Comparison of ENCODE assay signal across 9 mouse cellular contexts in genomic region chr17:29513044-29513730, GRCm38 (mm10). TPM values are rescaled to one million over a fixed set of nuclear protein-coding genes. Genes with fewer than 3 reads are reported as not detected.
A peak's percentile ranks its signal among the peaks of the same experiment; 100 is the strongest.
DNase-seq lines count a peak whose midpoint lies in the region; ATAC-seq and TF ChIP-seq lines count a peak whose summit lies in the region.
"Had no signal": no experiment of that assay in that cellular context is flagged by ENCODE, and none has a peak within 500 bp of the region (broad histone marks: within the 10 kb centered on the region; RNA-seq: fewer than 3 reads in every experiment).

No protein-coding gene starts in this region.

- no peaks in the 10 kb centered on the region for H3K4me1 ChIP-seq in embryonic facial prominence, embryonic 14.5 days (ENCODE audit: control insufficient read depth, insufficient read depth, low read length)
- peaks cover 4% of the 10 kb centered on the region for H3K4me1 ChIP-seq in testis, adult 2 months (ENCODE audit: control insufficient read depth, insufficient read depth, low read length)

- no peak overlapping the region for H3K4me3 ChIP-seq in embryonic facial prominence, embryonic 14.5 days (ENCODE audit: low read depth, low read length)
- no peak overlapping the region for H3K4me3 ChIP-seq in testis, adult 2 months (ENCODE audit: control insufficient read depth, low read depth, low read length)

- intact Hi-C loops in heart, postnatal 14 days (cut with DNase I), result loop anchor here (2.0 to 5.0 kb wide), 2 partner anchors 20 to 246 kb away; partner anchors contain the start of gene BC004004

- peak; percentile 50; the same call in 1 of the 2 replicates for TF ChIP-seq CTCF in testis, adult 2 months (IDR thresholded peaks at IDR 0.05; ENCODE audit: control insufficient read depth, insufficient read depth, insufficient replicate concordance, low read depth, low read length)

- H3K27ac ChIP-seq in embryonic facial prominence, embryonic 14.5 days (replicated peaks; ENCODE audit: low read depth, low read length), result no peak overlapping the region
- H3K27ac ChIP-seq in testis, adult 2 months (ENCODE audit: control insufficient read depth, insufficient read depth, low read depth, low read length), result no peak overlapping the region

- TF ChIP-seq POLR2A in testis, adult 2 months (IDR thresholded peaks at IDR 0.05; ENCODE audit: control insufficient read depth, low read depth, low read length), result no peak

- peak; percentile 69 for DNase-seq in CD4-positive helper T cell, adult 2 months (ENCODE audit: low read depth, low spot score)
- DNase-seq in Muller cell, postnatal 12 days (ENCODE audit: inconsistent ontology term), result peak; percentile 73
- peak; percentile 72 for DNase-seq in embryonic facial prominence, embryonic 14.5 days (ENCODE audit: low spot score)
- DNase-seq in heart, postnatal 14 days, result peak; percentile 69 to 78
- DNase-seq in kidney, postnatal 36 days, result peak; percentile 71 to 83
- peak; percentile 71 for DNase-seq in mesoderm, embryonic 11.5 days (ENCODE audit: low read depth, low spot score)
- DNase-seq in layer of hippocampus, adult 9-10 months (ENCODE audit: low spot score), result no peak

- H3K9ac ChIP-seq in embryonic facial prominence, embryonic 14.5 days (ENCODE audit: low read depth, low read length), result no peak overlapping the region

- H3K36me3 ChIP-seq in embryonic facial prominence, embryonic 14.5 days (ENCODE audit: control insufficient read depth, insufficient read depth, low read length), result no peaks in the 10 kb centered on the region
- no peaks in the 10 kb centered on the region for H3K36me3 ChIP-seq in testis, adult 2 months (ENCODE audit: control insufficient read depth, insufficient read depth, low read length)

- H3K27me3 ChIP-seq in embryonic facial prominence, embryonic 14.5 days (replicated peaks; ENCODE audit: control insufficient read depth, insufficient read depth, low read length), result no peaks in the 10 kb centered on the region
- no peaks in the 10 kb centered on the region for H3K27me3 ChIP-seq in testis, adult 2 months (ENCODE audit: control insufficient read depth, insufficient read depth, low read length)

- ATAC-seq in embryonic facial prominence, embryonic 14.5 days (ENCODE audit: low read depth), result peak; percentile 78

- H3K9me3 ChIP-seq in embryonic facial prominence, embryonic 14.5 days (ENCODE audit: control insufficient read depth, low read length), result no peaks in the 10 kb centered on the region

- WGBS in embryonic facial prominence, embryonic 14.5 days, result 30% methylated on average over 13 of the region's 13 CpGs

- H3K4me2 ChIP-seq in embryonic facial prominence, embryonic 14.5 days (ENCODE audit: low read depth, low read length), result no peak overlapping the region

RNA-seq across cellular contexts. Expression of gene Pim1, which starts 22.6 kb away (rescaled TPM):
- 10.7 and 13.6 TPM in 2 replicates for polyA plus RNA-seq in embryonic facial prominence, embryonic 14.5 days (2014; fragmentation: Nextera tagmentation; extraction: Ambion mirVana)
- total RNA-seq in heart, postnatal 14 days (2021), result 10 to 100 TPM; 30.8 to 33.7 TPM
- 87.2 and 99.7 TPM in 2 replicates for polyA plus RNA-seq in testis, adult 2 months (2012; rRNA removed)

RNA-seq across cellular contexts. Expression of gene Gm17657, which starts 36.3 kb away (rescaled TPM):
- not detected in 2 replicates for polyA plus RNA-seq in embryonic facial prominence, embryonic 14.5 days (2014; fragmentation: Nextera tagmentation; extraction: Ambion mirVana)
- total RNA-seq in heart, postnatal 14 days (2021), result not detected
- polyA plus RNA-seq in testis, adult 2 months (2012; rRNA removed), result 18.6 and 21.1 TPM in 2 replicates
- total RNA-seq: layer of hippocampus, postnatal 14 days had no signal

RNA-seq across cellular contexts. Expression of gene Tbc1d22b, which starts 36.4 kb away (rescaled TPM):
- 12.3 and 12.6 TPM in 2 replicates for polyA plus RNA-seq in embryonic facial prominence, embryonic 14.5 days (2014; fragmentation: Nextera tagmentation; extraction: Ambion mirVana)
- 10 to 100 TPM; 14.5 to 15.1 TPM for total RNA-seq in heart, postnatal 14 days (2021)
- polyA plus RNA-seq in testis, adult 2 months (2012; rRNA removed), result 26.0 and 26.5 TPM in 2 replicates

RNA-seq across cellular contexts. Expression of gene Tmem217, which starts 39.0 kb away (rescaled TPM):
- polyA plus RNA-seq in embryonic facial prominence, embryonic 14.5 days (2014; fragmentation: Nextera tagmentation; extraction: Ambion mirVana), result 0.18 and 0.30 TPM in 2 replicates
- not detected for total RNA-seq in heart, postnatal 14 days (2021)
- 312 and 396 TPM in 2 replicates for polyA plus RNA-seq in testis, adult 2 months (2012; rRNA removed)
- total RNA-seq: layer of hippocampus, postnatal 14 days had no signal

Comparison
In these comparisons a context has a peak if more than half of its experiments do, and no peak if none do; other contexts are left out.
1. RNA of gene Gm17657, which starts 36.3 kb away (polyA plus RNA-seq): 18.6 to 21.1 TPM in testis, adult 2 months; not detected in embryonic facial prominence, embryonic 14.5 days; every median in the first group is over 10 times any median in the second.